Mouse (Mus musculus): ENCODE data around the gene Tob1.

DNA sequence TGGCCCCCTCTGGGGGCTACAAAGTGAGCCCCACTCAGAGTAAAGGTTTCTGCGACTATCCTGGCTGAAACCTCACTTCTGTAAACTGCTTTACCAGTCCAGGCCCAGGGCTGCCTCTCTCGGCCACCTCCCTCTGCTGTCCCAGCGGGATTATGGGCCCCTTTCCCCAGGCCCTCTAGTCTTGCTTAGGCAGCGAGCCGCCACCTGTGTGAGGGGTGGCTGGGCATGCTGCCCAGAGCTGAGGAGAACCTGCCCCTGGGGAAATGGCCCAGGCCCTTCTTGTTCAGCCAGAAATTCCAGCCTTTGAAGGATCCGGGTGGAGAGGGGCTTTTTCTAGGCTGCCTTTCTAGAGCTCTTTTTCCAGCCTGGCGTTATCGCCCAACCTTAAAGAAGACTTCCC lies 35.6 kb upstream of the Tob1 start:
- TF ChIP-seq CTCF (IDR thresholded peaks at IDR 0.05; ENCODE audit: low read depth) (no peak), EP300 (optimal IDR thresholded peaks at IDR 0.05) (peak; percentile 64)
